Mouse (Mus musculus): Measurements from ENCODE around the gene Proca1.

Gene Proca1

GRCm38 (mm10) chr11:78193113-78193512, at the start of gene Proca1:
TSS of gene Proca1 (plus strand) at chr11:78193392.
- no peak for DNase-seq (ENCODE audit: extremely low read depth, low read depth)

- DNase-seq (ENCODE audit: extremely low read depth, low read depth) = no peak
Observed at GRCm38 (mm10) chr11:78143520-78143919, 49.7 kb upstream of the Proca1 start.

GRCm38 (mm10) chr11:78146168-78146567, 47.0 kb upstream of the Proca1 start:
- no peak for DNase-seq (ENCODE audit: extremely low read depth, low read depth)

GRCm38 (mm10) chr11:78146707-78147543, 46.3 kb upstream of the Proca1 start:
- no peak for DNase-seq (ENCODE audit: extremely low read depth, low read depth)

GRCm38 (mm10) chr11:78151161-78151560, 42.0 kb upstream of the Proca1 start:
- peak; percentile 53 for DNase-seq (ENCODE audit: extremely low read depth, low read depth)

GRCm38 (mm10) chr11:78152299-78153231, 40.6 kb upstream of the Proca1 start:
- DNase-seq (ENCODE audit: extremely low read depth, low read depth) = no peak

- no peak for DNase-seq (ENCODE audit: extremely low read depth, low read depth)
Observed at GRCm38 (mm10) chr11:78153778-78154177, 39.4 kb upstream of the Proca1 start.

GRCm38 (mm10) chr11:78155674-78156073, 37.5 kb upstream of the Proca1 start:
- DNase-seq (ENCODE audit: extremely low read depth, low read depth) = no peak

GRCm38 (mm10) chr11:78156156-78156699, 37.0 kb upstream of the Proca1 start:
- no peak for DNase-seq (ENCODE audit: extremely low read depth, low read depth)

GRCm38 (mm10) chr11:78159096-78159495, 34.1 kb upstream of the Proca1 start:
- DNase-seq (ENCODE audit: extremely low read depth, low read depth) = peak; percentile 72

GRCm38 (mm10) chr11:78159557-78159956, 33.6 kb upstream of the Proca1 start:
- DNase-seq (ENCODE audit: extremely low read depth, low read depth) = no peak

- no peak for DNase-seq (ENCODE audit: extremely low read depth, low read depth)
Observed at GRCm38 (mm10) chr11:78160171-78160570, 33.0 kb upstream of the Proca1 start.

GRCm38 (mm10) chr11:78160675-78161074, 32.5 kb upstream of the Proca1 start:
- DNase-seq (ENCODE audit: extremely low read depth, low read depth) = no peak

GRCm38 (mm10) chr11:78161169-78161568, 32.0 kb upstream of the Proca1 start:
- DNase-seq (ENCODE audit: extremely low read depth, low read depth) = no peak

- no peak for DNase-seq (ENCODE audit: extremely low read depth, low read depth)
Observed at GRCm38 (mm10) chr11:78161968-78162367, 31.2 kb upstream of the Proca1 start.

GRCm38 (mm10) chr11:78162504-78162903, 30.7 kb upstream of the Proca1 start:
- DNase-seq (ENCODE audit: extremely low read depth, low read depth) = no peak

GRCm38 (mm10) chr11:78163045-78163444, 30.1 kb upstream of the Proca1 start:
- DNase-seq (ENCODE audit: extremely low read depth, low read depth) = no peak

GRCm38 (mm10) chr11:78163681-78164603, 29.2 kb upstream of the Proca1 start:
- no peak for DNase-seq (ENCODE audit: extremely low read depth, low read depth)

GRCm38 (mm10) chr11:78164604-78164923, 28.6 kb upstream of the Proca1 start:
- DNase-seq (ENCODE audit: extremely low read depth, low read depth) = no peak

- no peak for DNase-seq (ENCODE audit: extremely low read depth, low read depth)
Observed at GRCm38 (mm10) chr11:78164924-78165760, 28.1 kb upstream of the Proca1 start, which contains the start of gene Traf4. TSS of gene Traf4 (minus strand) at chr11:78165589.

Data from MEL-GATA-1-ER (cell line).